10 mouse cellular contexts compared by ENCODE assay signal in the genomic region with DNA sequence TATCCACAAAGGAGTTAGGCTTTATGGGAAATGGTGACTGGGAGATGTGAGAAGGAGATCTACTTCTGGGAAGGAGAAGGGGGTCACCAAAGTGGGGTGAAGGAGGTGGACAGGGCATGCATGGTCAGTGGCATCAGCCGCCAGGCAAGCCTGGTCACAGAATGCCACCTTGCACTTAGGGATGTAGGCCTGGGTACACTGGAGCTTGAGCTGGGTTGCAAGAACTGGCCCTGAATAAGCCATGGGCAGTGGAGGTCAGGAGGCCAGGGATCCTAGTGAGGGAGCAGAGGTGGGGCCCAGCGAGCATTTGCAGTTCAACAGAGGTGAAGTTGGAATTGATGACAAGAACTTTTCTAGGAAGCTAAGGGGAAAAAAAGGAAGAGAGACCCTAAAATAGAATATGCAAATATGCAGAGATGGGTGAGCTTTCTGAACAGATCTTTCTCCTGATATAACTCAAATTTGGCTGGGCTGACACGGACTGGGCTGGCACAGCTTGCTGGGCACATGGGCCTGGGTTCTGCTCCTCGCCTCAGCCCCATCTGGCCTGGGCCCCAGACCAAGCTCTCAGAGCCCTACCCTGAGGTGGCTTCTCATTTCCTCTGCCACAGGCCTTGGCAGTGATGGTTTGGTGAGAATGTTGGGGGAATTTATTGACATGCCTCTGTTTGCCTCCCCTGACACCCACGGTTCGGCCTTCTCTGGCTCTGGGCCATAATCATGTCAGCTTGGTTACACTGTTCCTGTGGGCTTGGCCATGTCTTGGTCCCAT. TPM values are rescaled to one million over a fixed set of nuclear protein-coding genes. Genes with fewer than 3 reads are reported as not detected.
DNase-seq lines count a peak whose midpoint lies in the region; ATAC-seq and TF ChIP-seq lines count a peak whose summit lies in the region.
"Had no signal": no experiment of that assay in that cellular context is flagged by ENCODE, and none has a peak within 500 bp of the region (broad histone marks: within the 10 kb centered on the region; RNA-seq: fewer than 3 reads in every experiment).

No protein-coding gene starts in this region.

- H3K4me2 ChIP-seq in forebrain, embryonic 15.5 days (replicated peaks), result no peak overlapping the region
- no peak overlapping the region for H3K4me2 ChIP-seq in forebrain, embryonic 12.5 days
- no peak overlapping the region for H3K4me2 ChIP-seq in forebrain, postnatal 0 days (ENCODE audit: low read depth)

- no peaks in the 10 kb centered on the region for H3K9me3 ChIP-seq in forebrain, embryonic 15.5 days
- H3K9me3 ChIP-seq in forebrain, embryonic 12.5 days, result no peaks in the 10 kb centered on the region
- no peaks in the 10 kb centered on the region for H3K9me3 ChIP-seq in forebrain, postnatal 0 days (ENCODE audit: low read length)
- H3K9me3 ChIP-seq: midbrain, embryonic 10.5 days had no signal

- no peak overlapping the region for H3K9ac ChIP-seq in forebrain, embryonic 15.5 days (replicated peaks)
- H3K9ac ChIP-seq in forebrain, embryonic 12.5 days, result no peak overlapping the region
- H3K9ac ChIP-seq in forebrain, postnatal 0 days, result no peak overlapping the region

- TF ChIP-seq CTCF in forebrain, postnatal 0 days (IDR thresholded peaks at IDR 0.05; ENCODE audit: low read depth), result no peak

- peak; percentile 96 for DNase-seq in brain, adult 2 months (ENCODE audit: low read depth, low spot score)
- peak; percentile 86 for DNase-seq in forebrain, postnatal 0 days
- DNase-seq in left cerebral cortex, postnatal 10 days (ENCODE audit: extremely low spot score in 1 of 2, low spot score in 2 of 2), result peak; percentile 62 to 66
- DNase-seq in spleen, postnatal 10 days (ENCODE audit: low spot score in 2 of 2), result no peak
- DNase-seq in gastrocnemius, postnatal 36 days, result no peak
- DNase-seq in testis, postnatal 14 days (ENCODE audit: low spot score), result no peak
- DNase-seq: kidney, postnatal 4 days had no signal

- intact Hi-C loops in left cerebral cortex, postnatal 10 days (cut with DNase I), result loop anchor here (10.0 kb wide), 1 partner anchor 272 kb away; the partner anchor contains the start of genes Islr and Islr2
- intact Hi-C loops in gastrocnemius, postnatal 36 days (cut with DNase I), result no loop called here

- 63% methylated on average over 6 of the region's 6 CpGs for WGBS in forebrain, embryonic 15.5 days
- 85% methylated on average over 6 of the region's 6 CpGs for WGBS in forebrain, embryonic 12.5 days
- WGBS in forebrain, postnatal 0 days, result 53% methylated on average over 6 of the region's 6 CpGs

- no peak overlapping the region for H3K4me3 ChIP-seq in forebrain, embryonic 15.5 days
- H3K4me3 ChIP-seq in forebrain, embryonic 12.5 days (replicated peaks), result no peak overlapping the region
- no peak overlapping the region for H3K4me3 ChIP-seq in forebrain, postnatal 0 days (ENCODE audit: low read depth, low read length)
- H3K4me3 ChIP-seq: midbrain, embryonic 10.5 days had no signal

- peaks cover 28% of the 10 kb centered on the region for H3K36me3 ChIP-seq in forebrain, embryonic 15.5 days
- peaks cover 26% of the 10 kb centered on the region for H3K36me3 ChIP-seq in forebrain, embryonic 12.5 days (replicated peaks)
- peaks cover 27% of the 10 kb centered on the region for H3K36me3 ChIP-seq in forebrain, postnatal 0 days (ENCODE audit: insufficient read depth)

- H3K27ac ChIP-seq in forebrain, embryonic 15.5 days (replicated peaks), result peak overlapping the region; percentile 48
- H3K27ac ChIP-seq in forebrain, embryonic 12.5 days, result no peak overlapping the region
- peak overlapping the region; percentile 66; the same call in 1 of the 2 replicates for H3K27ac ChIP-seq in forebrain, postnatal 0 days (ENCODE audit: low read depth, low read length)
- H3K27ac ChIP-seq: midbrain, embryonic 10.5 days had no signal

- ATAC-seq in forebrain, embryonic 15.5 days (replicated peaks), result peak; percentile 70
- no peak for ATAC-seq in forebrain, embryonic 12.5 days (ENCODE audit: low FRiP score)
- ATAC-seq in forebrain, postnatal 0 days, result peak; percentile 90

- no peaks in the 10 kb centered on the region for H3K27me3 ChIP-seq in forebrain, embryonic 15.5 days
- peaks cover 13% of the 10 kb centered on the region for H3K27me3 ChIP-seq in forebrain, embryonic 12.5 days
- H3K27me3 ChIP-seq in forebrain, postnatal 0 days (ENCODE audit: insufficient read depth, low read length), result no peaks in the 10 kb centered on the region

- H3K4me1 ChIP-seq in forebrain, embryonic 15.5 days, result peaks cover 28% of the 10 kb centered on the region
- no peaks in the 10 kb centered on the region for H3K4me1 ChIP-seq in forebrain, embryonic 12.5 days
- H3K4me1 ChIP-seq in forebrain, postnatal 0 days (ENCODE audit: insufficient read depth), result peaks cover 9% of the 10 kb centered on the region
- H3K4me1 ChIP-seq: midbrain, embryonic 10.5 days had no signal

RNA-seq across cellular contexts. Expression of gene Sema7a, which starts 6.9 kb away (rescaled TPM):
- polyA plus RNA-seq in forebrain, embryonic 15.5 days (2015; fragmentation: Nextera tagmentation; extraction: Ambion mirVana), result 3.4 and 3.6 TPM in 2 replicates
- 0.43 and 1.4 TPM in 2 replicates for polyA plus RNA-seq in forebrain, embryonic 12.5 days (2016; fragmentation: Nextera tagmentation; extraction: Ambion mirVana)
- 27.2 and 43.0 TPM in 2 replicates for total RNA-seq in forebrain, postnatal 0 days (2014; rRNA removed)
- 2.4 and 3.2 TPM in 2 replicates for polyA plus RNA-seq in forebrain, postnatal 0 days (2015; fragmentation: Nextera tagmentation; extraction: Ambion mirVana)
- total RNA-seq in left cerebral cortex, postnatal 10 days (2021), result 100 to 1,000 TPM; 127 to 132 TPM
- total RNA-seq in gastrocnemius, postnatal 36 days (2021), result 10 to 100 TPM in 1 of 2 experiments, 1 to 10 TPM in 1; 7.9 to 12.5 TPM

RNA-seq across cellular contexts. Expression of gene Ubl7, which starts 22.2 kb away (rescaled TPM):
- polyA plus RNA-seq in forebrain, embryonic 15.5 days (2015; fragmentation: Nextera tagmentation; extraction: Ambion mirVana), result 171 and 176 TPM in 2 replicates
- polyA plus RNA-seq in forebrain, embryonic 12.5 days (2016; fragmentation: Nextera tagmentation; extraction: Ambion mirVana), result 129 and 138 TPM in 2 replicates
- total RNA-seq in forebrain, postnatal 0 days (2014; rRNA removed), result 81.7 and 92.6 TPM in 2 replicates
- polyA plus RNA-seq in forebrain, postnatal 0 days (2015; fragmentation: Nextera tagmentation; extraction: Ambion mirVana), result 152 and 155 TPM in 2 replicates
- 100 to 1,000 TPM in 1 of 2 experiments, 10 to 100 TPM in 1; 98.2 to 107 TPM for total RNA-seq in left cerebral cortex, postnatal 10 days (2021)
- 10 to 100 TPM; 65.2 to 80.4 TPM for total RNA-seq in gastrocnemius, postnatal 36 days (2021)

Comparison
In these comparisons a context has a peak if more than half of its experiments do, and no peak if none do; other contexts are left out.
1. DNase-seq: peak in brain, adult 2 months (single experiment), forebrain, postnatal 0 days (single experiment) and left cerebral cortex, postnatal 10 days (2 of 2); none in spleen, postnatal 10 days (0 of 2), gastrocnemius, postnatal 36 days (0 of 2) and testis, postnatal 14 days (single experiment).